Mouse (Mus musculus): ENCODE data around the gene Gk. TPM values are rescaled to one million over a fixed set of nuclear protein-coding genes. Genes with fewer than 3 reads are reported as not detected.

Gk gene
- 2.1 and 2.4 TPM in 2 replicates for polyA plus RNA-seq (2012; rRNA removed)
- 5.8 and 6.6 TPM in 2 replicates for polyA plus RNA-seq (2014; fragmentation: Nextera tagmentation; extraction: Ambion mirVana)

- H3K4me2 ChIP-seq (ENCODE audit: low read depth): peak within 1 kb of the TSS; percentile 78
- WGBS (ENCODE audit: insufficient replicate concordance): 11% methylated on average over 40 of the region's 45 CpGs
- H3K4me3 ChIP-seq (ENCODE audit: insufficient read depth in 1 of 2, low read depth in 2 of 2, low read length in 2 of 2): peak within 1 kb of the TSS; percentile 61 to 78
- H3K36me3 ChIP-seq (replicated peaks; ENCODE audit: control insufficient read depth, insufficient read depth, low read depth): no peaks in the 10 kb centered on the region
- TF ChIP-seq EP300 (IDR thresholded peaks at IDR 0.05; ENCODE audit: low read depth) (no peak), CTCF (IDR thresholded peaks at IDR 0.05; ENCODE audit: low read depth) (0 out of 2 replicates have a peak, but pooled peaks have one; percentile 1)
- peak; percentile 96 for ATAC-seq (ENCODE audit: insufficient read depth)
- no peaks in the 10 kb centered on the region for H3K9me3 ChIP-seq (ENCODE audit: control insufficient read depth, low read length)
- H3K27me3 ChIP-seq (ENCODE audit: control insufficient read depth, insufficient read depth, low read length): no peaks in the 10 kb centered on the region
- H3K27ac ChIP-seq: peak within 1 kb of the TSS; percentile 70
- DNase-seq (ENCODE audit: low read depth in 3 of 3, low spot score in 3 of 3): peak; percentile 89 to 92 (median 89)
- H3K4me1 ChIP-seq (replicated peaks; ENCODE audit: control insufficient read depth in 2 of 2, insufficient read depth in 2 of 2, low read length in 1 of 2): no peaks in the 10 kb centered on the region
- H3K9ac ChIP-seq (replicated peaks): peak within 1 kb of the TSS; percentile 74
Observed at GRCm38 (mm10) chrX:85776544-85777087, at the start of gene Gk. TSS of gene Gk (minus strand) at chrX:85776819.

DNA sequence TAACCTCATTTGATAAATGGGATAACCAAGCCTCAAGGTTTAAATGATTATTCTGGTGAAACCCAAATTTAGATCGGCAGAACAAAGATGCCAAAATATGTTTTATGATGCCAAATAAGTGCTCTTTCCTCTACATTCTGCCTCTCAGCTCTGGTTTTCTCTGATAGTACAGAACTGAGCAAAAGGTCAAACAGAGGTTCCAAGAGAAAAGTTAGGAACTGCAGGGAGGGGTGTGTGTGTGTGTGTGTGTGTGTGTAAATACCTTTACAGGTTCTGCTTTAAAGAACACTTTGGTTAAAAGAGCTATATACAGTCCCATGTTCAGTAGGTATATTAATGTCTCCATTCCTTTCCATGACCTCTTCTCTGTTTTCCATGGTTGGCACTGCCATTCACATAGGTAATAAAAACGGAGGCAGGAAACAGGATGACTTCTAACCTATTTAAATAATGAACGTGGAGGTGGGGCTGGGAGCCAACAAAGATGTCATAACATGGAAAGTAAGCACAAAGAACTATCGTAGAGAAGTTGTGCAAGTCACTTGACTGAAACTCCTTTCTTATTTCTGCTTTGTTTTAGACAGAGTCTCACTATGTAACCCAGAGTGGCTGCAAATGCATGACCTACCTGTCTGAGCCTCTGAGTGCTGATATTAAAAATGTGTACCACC is 28.2 kb upstream of the Gk start:
- TF ChIP-seq CTCF (IDR thresholded peaks at IDR 0.05; ENCODE audit: low read depth) (no peak), EP300 (IDR thresholded peaks at IDR 0.05; ENCODE audit: low read depth) (no peak)
- no peak overlapping the region for H3K9ac ChIP-seq (replicated peaks)
- ATAC-seq (ENCODE audit: insufficient read depth) (no peak), DNase-seq (ENCODE audit: low read depth in 3 of 3, low spot score in 3 of 3) (no peak)
- H3K4me2 ChIP-seq (ENCODE audit: low read depth): no peak overlapping the region
- H3K4me3 ChIP-seq (ENCODE audit: insufficient read depth in 1 of 2, low read depth in 2 of 2, low read length in 2 of 2): no peak overlapping the region
- no peaks in the 10 kb centered on the region for H3K27me3 ChIP-seq (ENCODE audit: control insufficient read depth, insufficient read depth, low read length)
- H3K36me3 ChIP-seq (replicated peaks; ENCODE audit: control insufficient read depth, insufficient read depth, low read depth): no peaks in the 10 kb centered on the region
- no peak overlapping the region for H3K27ac ChIP-seq
- no peaks in the 10 kb centered on the region for H3K9me3 ChIP-seq (ENCODE audit: control insufficient read depth, low read length)
- WGBS (ENCODE audit: insufficient replicate concordance): 46% methylated on average over 4 of the region's 4 CpGs
- H3K4me1 ChIP-seq (replicated peaks; ENCODE audit: control insufficient read depth in 2 of 2, insufficient read depth in 2 of 2, low read length in 1 of 2): no peaks in the 10 kb centered on the region

GRCm38 (mm10) chrX:85803006-85803405 is 26.4 kb upstream of the Gk start:
- TF ChIP-seq CTCF (IDR thresholded peaks at IDR 0.05; ENCODE audit: low read depth) (no peak), EP300 (IDR thresholded peaks at IDR 0.05; ENCODE audit: low read depth) (no peak)
- no peak overlapping the region for H3K4me2 ChIP-seq (ENCODE audit: low read depth)
- no peak for DNase-seq (ENCODE audit: low read depth in 3 of 3, low spot score in 3 of 3)
- no peaks in the 10 kb centered on the region for H3K4me1 ChIP-seq (replicated peaks; ENCODE audit: control insufficient read depth in 2 of 2, insufficient read depth in 2 of 2, low read length in 1 of 2)
- H3K9ac ChIP-seq (replicated peaks): no peak overlapping the region
- no peaks in the 10 kb centered on the region for H3K27me3 ChIP-seq (ENCODE audit: control insufficient read depth, insufficient read depth, low read length)
- no peaks in the 10 kb centered on the region for H3K9me3 ChIP-seq (ENCODE audit: control insufficient read depth, low read length)
- H3K27ac ChIP-seq: no peak overlapping the region
- no peak for ATAC-seq (ENCODE audit: insufficient read depth)
- no peak overlapping the region for H3K4me3 ChIP-seq (ENCODE audit: insufficient read depth in 1 of 2, low read depth in 2 of 2, low read length in 2 of 2)
- H3K36me3 ChIP-seq (replicated peaks; ENCODE audit: control insufficient read depth, insufficient read depth, low read depth): no peaks in the 10 kb centered on the region

DNA sequence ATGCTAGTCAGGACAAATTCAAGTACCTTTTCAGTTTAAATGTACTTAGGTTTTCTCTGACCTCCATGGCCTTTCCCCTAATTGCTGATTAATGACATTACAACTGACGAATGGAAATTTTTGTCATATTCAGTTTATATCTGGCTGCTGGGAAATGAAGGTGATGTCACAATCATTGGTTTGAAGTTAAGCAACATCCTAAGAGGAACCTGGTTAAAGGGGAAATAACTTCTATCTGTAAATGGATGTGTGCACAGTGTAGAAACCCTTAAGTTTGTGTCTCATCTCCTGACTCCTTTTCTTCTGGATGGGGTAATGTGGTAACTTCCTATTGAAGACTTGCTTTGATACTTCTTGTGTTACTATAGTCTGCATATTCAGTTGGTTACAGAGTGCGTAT is 20.8 kb upstream of the Gk start:
- ATAC-seq (ENCODE audit: insufficient read depth) (no peak), DNase-seq (ENCODE audit: low read depth in 3 of 3, low spot score in 3 of 3) (no peak)
- H3K36me3 ChIP-seq (replicated peaks; ENCODE audit: control insufficient read depth, insufficient read depth, low read depth): no peaks in the 10 kb centered on the region
- no peaks in the 10 kb centered on the region for H3K27me3 ChIP-seq (ENCODE audit: control insufficient read depth, insufficient read depth, low read length)
- H3K27ac ChIP-seq: no peak overlapping the region
- H3K9ac ChIP-seq (replicated peaks): no peak overlapping the region
- H3K9me3 ChIP-seq (ENCODE audit: control insufficient read depth, low read length): no peaks in the 10 kb centered on the region
- TF ChIP-seq CTCF (IDR thresholded peaks at IDR 0.05; ENCODE audit: low read depth) (no peak), EP300 (IDR thresholded peaks at IDR 0.05; ENCODE audit: low read depth) (no peak)
- 49% methylated on average over 2 of the region's 2 CpGs for WGBS (ENCODE audit: insufficient replicate concordance)
- H3K4me1 ChIP-seq (replicated peaks; ENCODE audit: control insufficient read depth in 2 of 2, insufficient read depth in 2 of 2, low read length in 1 of 2): no peaks in the 10 kb centered on the region
- H3K4me2 ChIP-seq (ENCODE audit: low read depth): no peak overlapping the region
- H3K4me3 ChIP-seq (ENCODE audit: insufficient read depth in 1 of 2, low read depth in 2 of 2, low read length in 2 of 2): no peak overlapping the region

- DNase-seq (ENCODE audit: low read depth in 3 of 3, low spot score in 3 of 3) (no peak), ATAC-seq (ENCODE audit: insufficient read depth) (no peak)
- Histone ChIP-seq H3K4me3 (ENCODE audit: insufficient read depth in 1 of 2, low read depth in 2 of 2, low read length in 2 of 2) (no peak overlapping the region), H3K4me2 (ENCODE audit: low read depth) (no peak overlapping the region), H3K36me3 (replicated peaks; ENCODE audit: control insufficient read depth, insufficient read depth, low read depth) (no peaks in the 10 kb centered on the region), H3K9ac (replicated peaks) (no peak overlapping the region), H3K4me1 (replicated peaks; ENCODE audit: control insufficient read depth in 2 of 2, insufficient read depth in 2 of 2, low read length in 1 of 2) (no peaks in the 10 kb centered on the region), H3K27ac (no peak overlapping the region), H3K9me3 (ENCODE audit: control insufficient read depth, low read length) (no peaks in the 10 kb centered on the region), H3K27me3 (ENCODE audit: control insufficient read depth, insufficient read depth, low read length) (no peaks in the 10 kb centered on the region)
- TF ChIP-seq CTCF (IDR thresholded peaks at IDR 0.05; ENCODE audit: low read depth) (no peak), EP300 (IDR thresholded peaks at IDR 0.05; ENCODE audit: low read depth) (no peak)
- WGBS (ENCODE audit: insufficient replicate concordance): 65% methylated on average over 3 of the region's 3 CpGs
Observed at GRCm38 (mm10) chrX:85778346-85778745, 1.7 kb upstream of the Gk start.
